Mouse (Mus musculus) myocyte (in vitro differentiated cells): Measurements from ENCODE around the gene Zfpl1.

Experiments used
- E2F4 ChIP-seq: IDR thresholded peaks from one replicate; pipeline ENCODE4 v1.6.1; 2011; ENCODE audit warnings: mild to moderate bottlenecking, control low read depth, moderate library complexity; ENCODE audit not compliant: insufficient read depth
- MAX ChIP-seq: IDR thresholded peaks from one replicate; pipeline ENCODE4 v1.6.1; 2011; ENCODE audit warnings: low read depth, mild to moderate bottlenecking, control low read depth
- POLR2A ChIP-seq: IDR thresholded peaks from one replicate; pipeline ENCODE4 v1.6.1; 2011; ENCODE audit warnings: low read depth, mild to moderate bottlenecking, control low read depth, moderate library complexity; ENCODE audit not compliant: insufficient read length
- REST ChIP-seq: IDR thresholded peaks from one replicate; pipeline ENCODE4 v1.6.1; 2011; ENCODE audit warnings: mild to moderate bottlenecking, control low read depth, moderate library complexity; ENCODE audit not compliant: insufficient read depth, insufficient read length

GRCm38 (mm10) chr19:6057313-6058096 is 27.3 kb downstream of the Zfpl1 start, which contains the start of the genes Mrpl49 and Fau:
- TF ChIP-seq E2F4 (no peak), MAX (no peak), POLR2A (peak; percentile 85), REST (peak; percentile 29)
